Mouse (Mus musculus): Measurements from ENCODE around the gene Bmpr1a.

- no peak for TF ChIP-seq CTCF (conservative IDR thresholded peaks at IDR 0.05; ENCODE audit: low read length)
- no peak for TF ChIP-seq NANOG (IDR thresholded peaks at IDR 0.05; ENCODE audit: borderline replicate concordance, low read length)
- no peak for TF ChIP-seq POU5F1 (IDR thresholded peaks at IDR 0.05; ENCODE audit: borderline replicate concordance, low read length)
Measured at GRCm38 (mm10) chr14:34412164-34412896, 90.8 kb downstream of the Bmpr1a start.
